Mouse (Mus musculus) midbrain, embryonic 14.5 days (tissue): Measurements from ENCODE around the gene Siglece. TPM values are rescaled to one million over a fixed set of nuclear protein-coding genes. Genes with fewer than 3 reads are reported as not detected.

ENCODE experiments used
- ATAC-seq: fragments of 200-750 bp; cut with Nextera tagmentation; 2 replicates; pipeline ENCODE4 v1.8.0; 2017; ENCODE audit warnings: moderate number of reproducible peaks, moderate library complexity; ENCODE audit not compliant: low FRiP score, low TSS enrichment
- DNase-seq: peaks from one replicate; pipeline ENCODE4 v3.0.0-alpha.2; 2015
- H3K27ac ChIP-seq: fragments of 300-500 bp; sonication (generic); replicated peaks from 2 replicates; pipeline ENCODE4 v1.5.1; 2014; ENCODE audit warnings: mild to moderate bottlenecking, low read depth, low read length, moderate library complexity
- H3K27me3 ChIP-seq: fragments of 300-500 bp; sonication (generic); 2 replicates; pipeline ENCODE4 v1.6.1; 2014; ENCODE audit warnings: low read length, control low read depth, mixed read lengths; ENCODE audit not compliant: control insufficient read depth, insufficient read depth
- H3K36me3 ChIP-seq: fragments of 300-500 bp; sonication (generic); 2 replicates; pipeline ENCODE4 v1.6.1; 2014; ENCODE audit warnings: low read length, control low read depth; ENCODE audit not compliant: control insufficient read depth, insufficient read depth
- H3K4me1 ChIP-seq: fragments of 300-500 bp; sonication (generic); 2 replicates; pipeline ENCODE4 v1.6.1; 2014; ENCODE audit warnings: mild to moderate bottlenecking, antibody characterized with exemption, low read length, control low read depth; ENCODE audit not compliant: control insufficient read depth, insufficient read depth
- H3K4me2 ChIP-seq: fragments of 300-500 bp; sonication (generic); 2 replicates; pipeline ENCODE4 v1.6.1; 2014; ENCODE audit warnings: mild to moderate bottlenecking, low read length, moderate library complexity
- H3K4me3 ChIP-seq: fragments of 300-500 bp; sonication (generic); replicated peaks from 2 replicates; pipeline ENCODE4 v1.5.1; 2014; ENCODE audit warnings: low read depth, low read length
- H3K9ac ChIP-seq: fragments of 300-500 bp; sonication (generic); replicated peaks from 2 replicates; pipeline ENCODE4 v1.6.1; 2014; ENCODE audit warnings: mild to moderate bottlenecking, low read length, moderate library complexity
- H3K9me3 ChIP-seq: fragments of 300-500 bp; sonication (generic); 2 replicates; pipeline ENCODE4 v1.6.1; 2016; ENCODE audit warnings: low read length, control low read depth, mixed read lengths; ENCODE audit not compliant: control insufficient read depth
- WGBS: fragments of 180-500 bp; shearing (Covaris S2); extraction: QIAGEN DNeasy Blood & Tissue Kit; methylation state at CpG from one replicate; pipeline ENCODE4 v1.1.7; 2014; 5-methylcytosine and 5-hydroxymethylcytosine counted together
- polyA plus RNA-seq: library from polyadenylated mRNA; unstranded; fragments of >200 nt; fragmentation: Nextera tagmentation; extraction: Ambion mirVana; gene quantifications from 2 replicates; pipeline ENCODE4 v1.2.1, GENCODE M21; 2014

The Siglece gene
- polyA plus RNA-seq, 1 experiment from 2014 or later, result 0.21 TPM

DNA sequence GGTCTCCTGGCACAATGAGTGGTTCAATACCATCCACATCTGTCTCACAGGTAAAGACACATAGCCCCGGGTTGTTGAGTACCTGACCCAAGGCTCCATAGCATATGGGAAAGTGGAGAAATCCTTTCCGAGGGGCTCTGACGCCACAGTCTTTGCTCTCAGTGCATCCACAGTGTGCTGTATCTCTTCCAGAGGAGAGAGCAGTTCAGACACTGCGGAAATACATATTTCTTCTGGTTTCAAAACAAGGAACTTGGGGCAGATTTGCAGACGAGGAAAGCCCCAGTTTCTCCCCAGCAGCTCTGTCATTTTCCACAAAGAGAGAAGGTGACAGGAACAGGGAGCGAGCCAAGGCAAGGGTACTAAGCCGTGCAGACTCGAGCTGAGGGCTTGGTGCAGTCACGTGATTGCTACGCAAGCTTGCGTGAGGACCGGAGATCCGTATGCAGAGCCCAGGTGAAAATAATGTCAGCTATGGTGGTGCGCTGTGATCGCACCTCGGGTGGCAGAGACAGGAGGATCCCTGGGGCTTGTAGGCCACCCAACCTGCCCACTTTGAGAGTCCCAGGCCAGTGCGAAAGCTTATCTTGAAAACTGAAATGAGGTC lies 16.8 kb downstream of the Siglece start:
- DNase-seq, result no peak
- WGBS, result 84% methylated on average over 17 of the region's 17 CpGs

DNA sequence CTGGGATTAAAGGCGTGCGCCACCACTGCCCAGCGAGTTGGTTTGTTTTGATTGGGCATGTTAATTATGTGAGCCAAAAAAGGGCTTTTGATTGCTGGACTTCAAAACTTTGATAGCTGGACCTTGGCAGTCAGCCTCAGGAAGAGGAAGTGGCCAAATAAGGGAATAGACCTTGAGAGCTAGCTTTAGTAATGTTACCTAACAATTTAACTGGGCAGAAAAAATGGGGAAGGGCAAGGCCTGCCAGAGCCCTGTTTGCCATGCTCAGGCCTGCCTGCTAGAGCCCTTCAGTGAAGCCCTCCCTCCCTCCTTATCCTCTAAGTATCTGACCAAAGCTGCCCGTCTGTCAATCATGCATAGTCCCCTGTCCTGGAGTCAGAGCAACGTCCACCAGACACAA lies 17.4 kb downstream of the Siglece start:
- WGBS, result 85% methylated on average over 5 of the region's 5 CpGs
- H3K4me3 ChIP-seq, result no peak overlapping the region

More for the DNA sequence above, 16.8 kb downstream of the Siglece start:
- Histone ChIP-seq H3K4me2 (no peak overlapping the region), H3K4me1 (no peaks in the 10 kb centered on the region), H3K27ac (no peak overlapping the region), H3K9me3 (no peaks in the 10 kb centered on the region), H3K27me3 (no peaks in the 10 kb centered on the region), H3K4me3 (no peak overlapping the region), H3K9ac (no peak overlapping the region), H3K36me3 (no peaks in the 10 kb centered on the region)
- ATAC-seq, result no peak

DNA sequence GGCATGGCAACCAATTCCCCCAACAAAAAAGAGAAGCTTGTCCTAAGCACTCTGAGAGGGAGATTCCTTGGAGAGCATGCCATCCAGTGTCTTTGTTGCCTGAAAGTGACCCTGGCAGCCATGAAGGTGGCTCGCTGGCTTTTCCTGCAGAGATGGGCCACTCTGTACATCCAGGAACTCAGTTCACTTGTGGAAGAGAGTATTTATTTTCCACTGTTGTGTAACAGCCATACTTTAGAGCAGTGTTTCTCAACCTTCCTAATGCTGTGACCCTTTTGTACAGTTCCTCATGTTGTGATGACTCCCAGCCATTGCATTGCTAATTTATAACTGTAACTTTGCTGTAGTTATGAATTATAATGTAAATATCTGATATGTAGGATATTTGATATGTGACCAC lies 22.8 kb downstream of the Siglece start:
- no peaks in the 10 kb centered on the region for H3K9me3 ChIP-seq
- WGBS, result 37% methylated on average over 1 of the region's 1 CpGs
- H3K4me2 ChIP-seq, result no peak overlapping the region
- H3K9ac ChIP-seq, result no peak overlapping the region
- no peaks in the 10 kb centered on the region for H3K27me3 ChIP-seq
- no peaks in the 10 kb centered on the region for H3K36me3 ChIP-seq
- no peaks in the 10 kb centered on the region for H3K4me1 ChIP-seq
- H3K27ac ChIP-seq, result no peak overlapping the region
- no peak overlapping the region for H3K4me3 ChIP-seq
- DNase-seq, result no peak
- ATAC-seq, result no peak

More for the DNA sequence above, 17.4 kb downstream of the Siglece start:
- DNase-seq, result no peak
- ATAC-seq, result no peak
- H3K9ac ChIP-seq, result no peak overlapping the region
- H3K27me3 ChIP-seq, result no peaks in the 10 kb centered on the region
- no peak overlapping the region for H3K27ac ChIP-seq
- H3K9me3 ChIP-seq, result no peaks in the 10 kb centered on the region
- no peaks in the 10 kb centered on the region for H3K4me1 ChIP-seq
- no peaks in the 10 kb centered on the region for H3K36me3 ChIP-seq
- H3K4me2 ChIP-seq, result no peak overlapping the region

DNA sequence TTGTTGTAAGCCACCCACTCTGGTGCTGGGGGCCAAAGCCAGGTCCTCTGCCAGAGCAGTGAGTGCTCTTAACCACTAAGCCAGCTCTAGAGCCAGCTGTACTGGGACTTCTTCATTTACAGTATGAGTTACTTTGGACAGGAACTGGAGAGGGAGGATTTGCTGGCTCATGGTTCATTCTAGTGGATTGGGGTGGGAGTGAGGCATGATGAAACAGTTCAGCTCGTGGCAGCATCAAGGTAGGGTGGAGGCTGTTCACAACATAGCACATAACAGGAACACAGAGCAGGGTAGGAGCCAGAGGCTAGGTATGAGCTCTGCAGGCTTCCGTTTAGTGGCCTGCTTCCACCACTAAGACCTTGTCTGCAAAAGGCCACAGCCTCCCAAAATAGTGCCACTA lies 23.8 kb downstream of the Siglece start:
- no peaks in the 10 kb centered on the region for H3K9me3 ChIP-seq
- no peak for DNase-seq
- WGBS, result 79% methylated on average over 2 of the region's 2 CpGs
- no peak overlapping the region for H3K9ac ChIP-seq
- no peaks in the 10 kb centered on the region for H3K4me1 ChIP-seq
- H3K27ac ChIP-seq, result no peak overlapping the region
- no peak overlapping the region for H3K4me3 ChIP-seq
- no peak for ATAC-seq
- no peak overlapping the region for H3K4me2 ChIP-seq
- H3K36me3 ChIP-seq, result no peaks in the 10 kb centered on the region
- no peaks in the 10 kb centered on the region for H3K27me3 ChIP-seq

DNA sequence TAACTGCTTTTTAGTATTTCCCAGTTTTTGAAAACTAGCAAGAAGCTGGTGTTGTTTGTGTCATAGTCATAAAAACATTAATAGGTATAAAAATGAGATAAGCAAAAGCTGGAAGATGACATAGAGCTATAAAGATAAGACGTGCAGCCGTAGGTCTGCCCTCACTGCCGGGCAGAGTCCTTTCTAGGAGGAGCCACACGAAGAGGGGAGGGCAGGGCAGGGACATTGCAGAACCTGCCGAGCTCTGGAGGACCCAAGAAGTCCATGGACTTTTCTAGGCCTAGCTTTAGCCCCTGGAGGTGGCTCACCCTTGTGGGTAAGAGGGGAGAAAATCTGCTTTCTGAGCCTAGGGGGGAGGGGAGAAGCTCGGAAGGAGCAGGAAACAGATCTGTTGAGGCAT lies 25.5 kb downstream of the Siglece start, which contains the start of gene Ceacam18:
Ceacam18 (plus strand) TSS at position 208 of the 400 bp plus-strand sequence.
- no peaks in the 10 kb centered on the region for H3K4me1 ChIP-seq
- ATAC-seq (no peak), DNase-seq (no peak)
- no peaks in the 10 kb centered on the region for H3K36me3 ChIP-seq
- H3K4me3 ChIP-seq, result no peak within 1 kb of the TSS
- no peak within 1 kb of the TSS for H3K9ac ChIP-seq
- H3K4me2 ChIP-seq, result no peak within 1 kb of the TSS
- H3K27ac ChIP-seq, result no peak within 1 kb of the TSS
- WGBS, result 80% methylated on average over 6 of the region's 6 CpGs
- no peaks in the 10 kb centered on the region for H3K27me3 ChIP-seq
- H3K9me3 ChIP-seq, result no peaks in the 10 kb centered on the region

DNA sequence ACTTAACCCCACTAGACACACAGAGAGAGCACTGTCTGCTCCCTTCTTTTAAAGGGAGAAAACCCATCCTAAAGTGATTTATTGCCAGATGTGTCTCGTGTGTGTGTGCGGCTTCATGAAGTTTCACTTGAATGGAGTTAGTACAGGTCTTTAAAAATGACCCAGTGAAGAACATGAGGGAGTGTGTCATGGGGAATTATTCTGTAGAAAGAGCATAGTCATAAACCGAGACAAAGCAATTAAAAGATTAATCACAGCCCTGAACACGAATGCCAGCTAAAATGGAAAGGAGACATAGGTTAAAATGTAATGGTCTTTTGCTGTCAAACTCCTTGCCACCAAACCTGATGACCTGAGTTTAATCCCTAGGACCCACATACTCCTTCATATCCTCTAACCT lies 26.0 kb downstream of the Siglece start:
- Histone ChIP-seq H3K4me2 (no peak overlapping the region), H3K27me3 (no peaks in the 10 kb centered on the region), H3K4me1 (no peaks in the 10 kb centered on the region), H3K9me3 (no peaks in the 10 kb centered on the region), H3K27ac (no peak overlapping the region), H3K4me3 (no peak overlapping the region), H3K36me3 (no peaks in the 10 kb centered on the region), H3K9ac (no peak overlapping the region)
- whole genome bisulfite sequencing, result 77% methylated on average over 4 of the region's 4 CpGs
- no peak for DNase-seq
- no peak for ATAC-seq

DNA sequence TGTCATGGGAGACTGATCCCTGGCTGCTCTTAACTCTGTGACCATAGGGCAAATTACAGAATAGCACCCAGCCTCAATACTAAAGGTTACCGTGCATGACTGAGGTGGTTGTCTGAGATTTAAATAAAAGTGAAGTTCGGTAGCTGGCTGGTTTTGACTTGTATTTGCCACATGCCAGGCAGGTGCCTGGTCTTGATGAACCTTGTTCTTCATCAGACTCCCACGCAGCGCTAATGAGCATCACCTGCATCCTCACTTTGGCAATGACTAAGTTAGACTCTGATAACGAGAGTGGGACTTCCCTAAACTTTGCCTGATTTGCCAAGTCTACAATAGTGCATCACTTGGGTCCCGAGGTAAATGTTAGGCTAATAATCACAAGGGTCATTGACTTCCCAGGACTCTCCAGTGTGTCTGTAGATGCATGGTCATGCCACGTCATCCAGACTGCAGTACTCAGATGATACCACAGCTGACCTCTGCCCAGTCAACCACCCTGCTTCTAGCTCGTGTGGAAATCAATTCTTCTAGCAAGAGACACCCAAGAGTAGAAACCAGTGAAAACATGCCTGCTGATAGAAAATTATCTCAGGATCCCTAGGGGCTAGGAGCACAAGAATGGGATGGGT lies 34.1 kb downstream of the Siglece start:
- no peaks in the 10 kb centered on the region for H3K27me3 ChIP-seq
- no peaks in the 10 kb centered on the region for H3K4me1 ChIP-seq
- WGBS, result 91% methylated on average over 8 of the region's 8 CpGs
- DNase-seq, result no peak
- no peak overlapping the region for H3K9ac ChIP-seq
- no peaks in the 10 kb centered on the region for H3K36me3 ChIP-seq
- no peak overlapping the region for H3K4me3 ChIP-seq
- no peak for ATAC-seq
- no peaks in the 10 kb centered on the region for H3K9me3 ChIP-seq
- H3K27ac ChIP-seq, result no peak overlapping the region
- H3K4me2 ChIP-seq, result no peak overlapping the region

DNA sequence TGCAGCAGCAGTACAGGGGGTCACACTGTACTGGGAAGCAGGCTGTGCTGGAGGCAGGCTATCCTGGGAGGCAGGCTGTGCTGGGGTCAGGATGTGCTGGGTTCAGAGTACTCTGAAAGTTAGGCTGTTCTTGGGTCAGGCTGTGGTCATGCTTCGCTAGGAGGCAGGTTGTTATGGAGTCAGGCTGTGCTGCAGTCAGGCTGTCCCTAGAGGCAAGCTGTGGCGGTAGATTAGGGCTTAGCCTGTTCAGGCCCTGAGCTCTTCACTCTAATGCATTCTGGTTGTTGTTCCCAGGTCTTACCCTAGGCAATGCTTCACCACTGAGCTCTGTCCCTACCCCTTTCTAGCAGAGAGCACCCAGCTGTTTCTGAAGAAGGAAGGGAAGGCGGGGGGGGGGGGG lies 34.9 kb downstream of the Siglece start:
- Histone ChIP-seq H3K27ac (no peak overlapping the region), H3K4me3 (no peak overlapping the region), H3K27me3 (no peaks in the 10 kb centered on the region), H3K9me3 (no peaks in the 10 kb centered on the region), H3K4me1 (no peaks in the 10 kb centered on the region), H3K4me2 (no peak overlapping the region), H3K9ac (no peak overlapping the region), H3K36me3 (no peaks in the 10 kb centered on the region)
- WGBS, result 44% methylated on average over 3 of the region's 3 CpGs
- DNase-seq, result no peak
- ATAC-seq, result no peak

DNA sequence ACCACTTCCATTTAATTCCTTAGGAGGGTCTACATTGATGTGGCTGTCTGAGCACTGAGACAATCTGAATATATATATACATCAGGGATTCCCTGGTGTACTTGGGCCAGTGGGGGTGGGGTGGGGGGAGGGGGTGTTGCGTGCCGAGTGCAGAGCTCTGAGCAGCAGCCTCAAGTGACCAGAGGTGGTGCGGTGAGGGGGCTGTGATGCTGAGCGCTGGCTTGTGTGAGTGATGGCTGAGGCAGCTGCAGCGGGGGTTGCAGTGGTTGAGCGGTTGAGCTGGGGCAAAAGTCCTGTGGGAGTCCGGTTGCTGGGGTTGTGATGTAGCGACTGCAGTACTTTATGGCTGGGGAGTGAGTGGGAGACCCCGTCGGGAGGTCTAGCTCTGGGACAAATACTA lies 36.1 kb downstream of the Siglece start:
- no peak overlapping the region for H3K9ac ChIP-seq
- H3K36me3 ChIP-seq, result no peaks in the 10 kb centered on the region
- H3K9me3 ChIP-seq, result no peaks in the 10 kb centered on the region
- DNase-seq (peak; percentile 13), ATAC-seq (no peak)
- H3K4me2 ChIP-seq, result peak overlapping the region; percentile 33
- H3K4me3 ChIP-seq, result no peak overlapping the region
- H3K27me3 ChIP-seq, result no peaks in the 10 kb centered on the region
- H3K4me1 ChIP-seq, result no peaks in the 10 kb centered on the region
- no peak overlapping the region for H3K27ac ChIP-seq
- WGBS, result 18% methylated on average over 10 of the region's 10 CpGs
